12 mouse cellular contexts compared by ENCODE assay signal in the genomic region with DNA sequence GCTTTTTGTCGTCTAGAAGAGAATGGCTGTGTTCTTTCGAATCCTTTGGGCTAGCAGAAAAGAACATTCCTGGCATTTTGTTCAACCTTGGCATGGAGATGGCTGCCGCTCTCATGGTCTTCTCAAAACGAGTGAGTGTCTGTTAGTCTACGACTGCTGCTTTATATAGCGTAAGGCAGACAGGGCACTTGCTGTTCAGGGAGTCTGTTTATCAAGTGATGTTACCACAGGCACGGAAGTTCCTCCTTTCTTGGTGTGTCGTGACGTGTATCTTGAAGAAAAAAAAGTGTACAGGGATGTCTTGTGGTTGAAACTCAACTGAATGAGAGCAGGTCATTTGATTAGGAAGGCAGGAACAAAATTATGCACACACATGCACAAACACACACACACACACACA. TPM values are rescaled to one million over a fixed set of nuclear protein-coding genes. Genes with fewer than 3 reads are reported as not detected.
A peak's percentile ranks its signal among the peaks of the same experiment; 100 is the strongest.
DNase-seq lines count a peak whose midpoint lies in the region; ATAC-seq lines count a peak whose summit lies in the region.
"Had no signal": no experiment of that assay in that cellular context is flagged by ENCODE, and none has a peak within 500 bp of the region (broad histone marks: within the 10 kb centered on the region; RNA-seq: fewer than 3 reads in every experiment).

TSS of gene Rgs1 (minus strand) at position 320 of the 400 bp plus-strand sequence.

- DNase-seq in layer of hippocampus, adult 9-11 months, result peak; percentile 45
- DNase-seq in layer of hippocampus, postnatal 25 days (ENCODE audit: extremely low spot score in 1 of 2, low spot score in 1 of 2), result no peak
- DNase-seq in natural killer cell, adult 2 months (ENCODE audit: low spot score in 2 of 2), result peak; percentile 77 to 80
- DNase-seq in gastrocnemius, postnatal 36 days, result no peak
- no peak for DNase-seq in kidney, postnatal 14 days
- DNase-seq in adrenal gland, adult 8-10 months, result no peak

- intact Hi-C loops in gastrocnemius, postnatal 36 days (cut with DNase I), result no loop called here

- ATAC-seq in CD4-positive, CD25-positive, alpha-beta regulatory T cell, adult 4 months, result peak; percentile 86
- ATAC-seq in common myeloid progenitor, adult 5-6 weeks (replicated peaks; ENCODE audit: low read depth, poor library complexity, severe bottlenecking), result peak; percentile 93

RNA-seq across cellular contexts. Expression of gene Rgs1, which starts in this region (rescaled TPM):
- not detected for total RNA-seq in layer of hippocampus, postnatal 25 days (2021)
- polyA plus RNA-seq in CD4-positive, CD25-positive, alpha-beta regulatory T cell, adult 4 months (2017; shearing (Covaris generic)), result 100 to 1,000 TPM; 590 to 617 TPM
- total RNA-seq in common myeloid progenitor, adult 5-6 weeks (2017), result 575 and 670 TPM in 2 replicates
- total RNA-seq in gastrocnemius, postnatal 36 days (2021), result not detected
- total RNA-seq in adrenal gland, adult 8-10 months (2022), result 1 to 10 TPM; 1.1 to 2.3 (median 1.7) TPM
- total RNA-seq: gastrocnemius, adult 8-10 months; heart, postnatal 10 days had no signal
- polyA plus RNA-seq: forebrain, embryonic 11.5 days; kidney, embryonic 16.5 days had no signal

Comparison
In these comparisons a context has a peak if more than half of its experiments do, and no peak if none do; other contexts are left out.
1. RNA of gene Rgs1 (total RNA-seq): 575 to 670 TPM in common myeloid progenitor, adult 5-6 weeks; 1.1 to 2.3 TPM in adrenal gland, adult 8-10 months, not detected in layer of hippocampus, postnatal 25 days and not detected in gastrocnemius, postnatal 36 days; every median in the first group is over 100 times any median in the second.
2. DNase-seq: peak in layer of hippocampus, adult 9-11 months (single experiment) and natural killer cell, adult 2 months (2 of 2); none in layer of hippocampus, postnatal 25 days (0 of 2), gastrocnemius, postnatal 36 days (0 of 2), kidney, postnatal 14 days (single experiment) and adrenal gland, adult 8-10 months (single experiment).